Mouse (Mus musculus) MEL (cell line): ENCODE results near the gene Cyp20a1. TPM values are rescaled to one million over a fixed set of nuclear protein-coding genes. Genes with fewer than 3 reads are reported as not detected.

Source experiments
- DNase-seq: peaks from one replicate; pipeline ENCODE4 v3.0.0; 2011; ENCODE audit warnings: low read depth, low spot score
- H3K27ac ChIP-seq: 2 replicates; pipeline ENCODE4 v1.5.1; 2012; ENCODE audit warnings: low read depth, mild to moderate bottlenecking, control low read depth, low read length, moderate library complexity; ENCODE audit not compliant: control insufficient read depth
- H3K27me3 ChIP-seq, 2 experiments: fragments of 150-350 bp in 1 of 2; sonication (generic) in 1 of 2; 2 replicates each; pipeline ENCODE4 v1.6.1; 2012; ENCODE audit warnings: low read length in 2 of 2, mild to moderate bottlenecking in 2 of 2, improper control_type of control experiment in 1 of 2, moderate library complexity in 1 of 2; ENCODE audit not compliant: insufficient read depth in 2 of 2, control insufficient read depth in 1 of 2
- H3K36me3 ChIP-seq, 2 experiments: 2 replicates each; pipeline ENCODE4 v1.6.1; 2012 to 2014; ENCODE audit warnings: low read length in 2 of 2, improper control_type of control experiment in 1 of 2, inconsistent platforms in 1 of 2, mild to moderate bottlenecking in 1 of 2; ENCODE audit not compliant: insufficient read depth in 2 of 2, control insufficient read depth in 1 of 2
- H3K4me1 ChIP-seq, 2 experiments: fragments of 150-350 bp in 1 of 2; sonication (generic) in 1 of 2; 2 replicates each; pipeline ENCODE4 v1.6.1; 2012; ENCODE audit warnings: low read length in 2 of 2, improper control_type of control experiment in 1 of 2, mild to moderate bottlenecking in 1 of 2; ENCODE audit not compliant: insufficient read depth in 2 of 2, control insufficient read depth in 1 of 2
- H3K4me3 ChIP-seq, 2 experiments: fragments of 150-350 bp in 1 of 2; sonication (generic) in 1 of 2; 2 replicates each; pipeline ENCODE4 v1.5.1; 2012; ENCODE audit warnings: low read depth in 2 of 2, low read length in 2 of 2, mild to moderate bottlenecking in 2 of 2, moderate library complexity in 2 of 2, control low read depth in 1 of 2, improper control_type of control experiment in 1 of 2; ENCODE audit not compliant: control insufficient read depth in 1 of 2, insufficient read depth in 1 of 2
- H3K79me2 ChIP-seq: 2 replicates; pipeline ENCODE4 v1.6.1; 2012; ENCODE audit warnings: mild to moderate bottlenecking, low read length, moderate library complexity; ENCODE audit not compliant: control insufficient read depth, poor library complexity, insufficient read depth
- H3K9ac ChIP-seq: 2 replicates; pipeline ENCODE4 v1.6.1; 2012; ENCODE audit warnings: low read depth, mild to moderate bottlenecking, control low read depth, low read length, moderate library complexity; ENCODE audit not compliant: control insufficient read depth, poor library complexity, severe bottlenecking
- H3K9me3 ChIP-seq: fragments of 150-350 bp; sonication (generic); replicated peaks from 2 replicates; pipeline ENCODE4 v1.6.1; 2012; ENCODE audit warnings: mild to moderate bottlenecking, low read length, improper control_type of control experiment, moderate library complexity; ENCODE audit not compliant: insufficient read depth
- CTCF ChIP-seq, 3 experiments: IDR thresholded peaks in 2 of 3; conservative IDR thresholded peaks in 1 of 3; 2 replicates each; pipeline ENCODE4 v1.5.1; 2011 to 2012; ENCODE audit warnings: low read length in 3 of 3, low read depth in 2 of 3, mild to moderate bottlenecking in 2 of 3, improper control_type of control experiment in 1 of 3, inconsistent platforms in 1 of 3, mixed read lengths in 1 of 3, moderate library complexity in 1 of 3; ENCODE audit not compliant: control insufficient read depth in 1 of 3, insufficient read depth in 1 of 3, poor library complexity in 1 of 3, severe bottlenecking in 1 of 3
- E2F4 ChIP-seq: IDR thresholded peaks from 2 replicates; pipeline ENCODE4 v1.6.1; 2011; ENCODE audit warnings: low read depth, low read length, improper control_type of control experiment, borderline replicate concordance
- EP300 ChIP-seq, 2 experiments: IDR thresholded peaks; 2 replicates each; pipeline ENCODE4 v1.6.1; 2011; ENCODE audit warnings: improper control_type of control experiment in 2 of 2, low read length in 2 of 2, low read depth in 1 of 2, mild to moderate bottlenecking in 1 of 2
- ETS1 ChIP-seq: IDR thresholded peaks from 2 replicates; pipeline ENCODE4 v1.6.1; 2012; ENCODE audit warnings: low read depth, mild to moderate bottlenecking, inconsistent platforms, low read length, improper control_type of control experiment, moderate library complexity
- GATA1 ChIP-seq: IDR thresholded peaks from 2 replicates; pipeline ENCODE4 v1.6.1; 2011; ENCODE audit warnings: low read depth, low read length, improper control_type of control experiment
- JUND ChIP-seq: IDR thresholded peaks from 2 replicates; pipeline ENCODE4 v1.6.1; 2011; ENCODE audit warnings: low read depth, mild to moderate bottlenecking, improper control_type of control experiment, low read length
- MAFK ChIP-seq: IDR thresholded peaks from 2 replicates; pipeline ENCODE4 v1.6.1; 2011; ENCODE audit warnings: low read depth, mild to moderate bottlenecking, low read length, improper control_type of control experiment, borderline replicate concordance
- MAZ ChIP-seq: IDR thresholded peaks from 2 replicates; pipeline ENCODE4 v1.6.1; 2012; ENCODE audit warnings: low read depth, mild to moderate bottlenecking, inconsistent platforms, low read length, improper control_type of control experiment
- MEF2A ChIP-seq: IDR thresholded peaks from 2 replicates; pipeline ENCODE4 v1.6.1; 2014; ENCODE audit warnings: low read depth, mild to moderate bottlenecking, inconsistent platforms, low read length, improper control_type of control experiment; ENCODE audit not compliant: poor library complexity, insufficient replicate concordance, severe bottlenecking; ENCODE audit errors: extremely low read depth
- MXI1 ChIP-seq: IDR thresholded peaks from 2 replicates; pipeline ENCODE4 v1.6.1; 2011; ENCODE audit warnings: mild to moderate bottlenecking, low read depth, low read length, improper control_type of control experiment
- MYB ChIP-seq: IDR thresholded peaks from 2 replicates; pipeline ENCODE4 v1.6.1; 2011; ENCODE audit warnings: mild to moderate bottlenecking, low read depth, low read length, improper control_type of control experiment
- MYC ChIP-seq: IDR thresholded peaks from 2 replicates; pipeline ENCODE4 v1.6.1; 2011; ENCODE audit warnings: low read depth, mild to moderate bottlenecking, low read length, improper control_type of control experiment, moderate library complexity
- NELFE ChIP-seq: IDR thresholded peaks from 2 replicates; pipeline ENCODE4 v1.6.1; 2011; ENCODE audit warnings: low read depth, low read length, improper control_type of control experiment
- POLR2AphosphoS5 ChIP-seq: IDR thresholded peaks from 2 replicates; pipeline ENCODE4 v1.6.1; 2012; ENCODE audit warnings: low read depth, borderline replicate concordance, mild to moderate bottlenecking, inconsistent platforms, low read length, moderate library complexity, mixed read lengths
- RAD21 ChIP-seq: IDR thresholded peaks from 2 replicates; pipeline ENCODE4 v1.6.1; 2011; ENCODE audit warnings: mild to moderate bottlenecking, low read depth, low read length, improper control_type of control experiment
- SIN3A ChIP-seq: IDR thresholded peaks from 2 replicates; pipeline ENCODE4 v1.6.1; 2012; ENCODE audit warnings: low read length, improper control_type of control experiment, inconsistent platforms
- SMC3 ChIP-seq: IDR thresholded peaks from 2 replicates; pipeline ENCODE4 v1.6.1; 2011; ENCODE audit warnings: low read depth, low read length, improper control_type of control experiment
- TBP ChIP-seq: IDR thresholded peaks from 2 replicates; pipeline ENCODE4 v1.8.0; 2011; ENCODE audit warnings: low read depth, low read length, improper control_type of control experiment
- TCF12 ChIP-seq: IDR thresholded peaks from 2 replicates; pipeline ENCODE4 v1.6.1; 2014; ENCODE audit warnings: low read depth, mild to moderate bottlenecking, inconsistent platforms, low read length, improper control_type of control experiment, moderate library complexity
- UBTF ChIP-seq: IDR thresholded peaks from 2 replicates; pipeline ENCODE4 v1.6.1; 2012; ENCODE audit warnings: low read depth, mild to moderate bottlenecking, inconsistent platforms, low read length, improper control_type of control experiment, moderate library complexity, borderline replicate concordance; ENCODE audit not compliant: insufficient read depth
- USF1 ChIP-seq: IDR thresholded peaks from 2 replicates; pipeline ENCODE4 v1.6.1; 2014; ENCODE audit warnings: low read depth, mild to moderate bottlenecking, inconsistent platforms, low read length, improper control_type of control experiment, moderate library complexity
- USF2 ChIP-seq, 2 experiments: IDR thresholded peaks; 2 replicates each; pipeline ENCODE4 v1.6.1; 2011 to 2012; ENCODE audit warnings: improper control_type of control experiment in 2 of 2, low read length in 2 of 2, borderline replicate concordance in 1 of 2, inconsistent platforms in 1 of 2, low read depth in 1 of 2, mild to moderate bottlenecking in 1 of 2; ENCODE audit not compliant: insufficient read depth in 1 of 2
- ZC3H11A ChIP-seq: IDR thresholded peaks from 2 replicates; pipeline ENCODE4 v1.6.1; 2012; ENCODE audit warnings: low read depth, mild to moderate bottlenecking, inconsistent platforms, low read length, improper control_type of control experiment
- ZKSCAN1 ChIP-seq: IDR thresholded peaks from 2 replicates; pipeline ENCODE4 v1.6.1; 2012; ENCODE audit warnings: low read depth, mild to moderate bottlenecking, inconsistent platforms, low read length, improper control_type of control experiment, moderate library complexity
- ZMIZ1 ChIP-seq: IDR thresholded peaks from 2 replicates; pipeline ENCODE4 v1.6.1; 2012; ENCODE audit warnings: low read depth, mild to moderate bottlenecking, inconsistent platforms, low read length, improper control_type of control experiment, moderate library complexity
- polyA plus RNA-seq, 2 experiments: library from polyadenylated mRNA; stranded (reverse) in 1 of 2; unstranded in 1 of 2; fragments of >175 nt in 1 of 2; fragments of >200 nt in 1 of 2; gene quantifications; 2 replicates each; pipeline versions ENCODE4 v1.2.1 to v1.2.4; 2012; ENCODE audit warnings: low replicate concordance in 2 of 2, low read depth in 1 of 2; ENCODE audit not compliant: insufficient read length in 2 of 2, insufficient read depth in 1 of 2, missing spikeins in 1 of 2
- total RNA-seq: library from RNA; depleted of rRNA; stranded (reverse); fragments of 300-350 nt; gene quantifications from 2 replicates; pipeline ENCODE4 v1.2.3, GENCODE M21; 2012

The Cyp20a1 gene
- total and polyA plus RNA-seq, 3 experiments = 14.5 to 24.0 TPM; not detected in 1

- H3K9me3 ChIP-seq = no peaks in the 10 kb centered on the region
- no peak for DNase-seq
- H3K9ac ChIP-seq = no peak overlapping the region
- H3K79me2 ChIP-seq = no peaks in the 10 kb centered on the region
- no peak overlapping the region for H3K4me3 ChIP-seq
- H3K36me3 ChIP-seq = peaks cover 0 to 2% of the 10 kb centered on the region in 2 experiments; a peak in 3 of 4 replicates
- H3K27me3 ChIP-seq = no peaks in the 10 kb centered on the region
- peaks cover 0 to under 1% of the 10 kb centered on the region in 2 experiments; a peak in 2 of 4 replicates for H3K4me1 ChIP-seq
- TF ChIP-seq MXI1 (no peak), SIN3A (no peak), USF1 (no peak), ZKSCAN1 (no peak), MYC (no peak), GATA1 (no peak), MEF2A (no peak), UBTF (no peak), TCF12 (no peak), POLR2AphosphoS5 (no peak), JUND (no peak), MAZ (no peak), MYB (no peak), USF2 (IDR thresholded peaks at IDR 0.05; ENCODE audit: borderline replicate concordance in 1 of 2, insufficient read depth in 1 of 2, low read depth in 1 of 2, low read length in 2 of 2) (no peak), E2F4 (no peak), ETS1 (no peak), ZMIZ1 (no peak), EP300 (IDR thresholded peaks at IDR 0.05; ENCODE audit: low read depth in 1 of 2, low read length in 2 of 2) (no peak), ZC3H11A (no peak)
- TF ChIP-seq, all 39 proteins: peak for 0
- H3K27ac ChIP-seq = no peak overlapping the region
Measured at GRCm38 (mm10) chr1:60381910-60382309, 38.8 kb downstream of the Cyp20a1 start.

GRCm38 (mm10) chr1:60404848-60405247 lies 61.7 kb downstream of the Cyp20a1 start:
- Histone ChIP-seq H3K36me3 (peaks cover 0 to 7% of the 10 kb centered on the region in 2 experiments; a peak in 1 of 4 replicates), H3K79me2 (peaks cover 4% of the 10 kb centered on the region; the same call in 1 of the 2 replicates), H3K9ac (no peak overlapping the region), H3K4me1 (peaks cover 0 to 4% of the 10 kb centered on the region in 2 experiments; a peak in 2 of 4 replicates), H3K27me3 (no peaks in the 10 kb centered on the region), H3K27ac (no peak overlapping the region), H3K4me3 (no peak overlapping the region), H3K9me3 (no peaks in the 10 kb centered on the region)
- TF ChIP-seq RAD21 = peak; percentile 36
- peak in 2 of 3 experiments; percentile 17 to 58; a peak in 3 of 6 replicates for TF ChIP-seq CTCF (IDR thresholded peaks at IDR 0.05 in 2 of 3, conservative IDR thresholded peaks at IDR 0.05 in 1 of 3; ENCODE audit: control insufficient read depth in 1 of 3, insufficient read depth in 1 of 3, low read depth in 2 of 3, low read length in 3 of 3, poor library complexity in 1 of 3, severe bottlenecking in 1 of 3)
- TF ChIP-seq MAFK = peak; percentile 100
- no peak for TF ChIP-seq MYC
- TF ChIP-seq TBP = no peak
- no peak for TF ChIP-seq NELFE
- TF ChIP-seq SMC3 = peak; percentile 59
- peak; percentile 47 for DNase-seq
